Mouse (Mus musculus) liver, embryonic 14.5 days (tissue): ENCODE results near the gene Smad3.

Source experiments
- CTCF ChIP-seq: IDR thresholded peaks from 2 replicates; pipeline ENCODE4 v1.5.1; 2016; ENCODE audit warnings: antibody characterized with exemption, low read depth, control low read depth
- EP300 ChIP-seq: IDR thresholded peaks from 2 replicates; pipeline ENCODE4 v1.6.1; 2016; ENCODE audit warnings: antibody characterized with exemption, low read depth

DNA sequence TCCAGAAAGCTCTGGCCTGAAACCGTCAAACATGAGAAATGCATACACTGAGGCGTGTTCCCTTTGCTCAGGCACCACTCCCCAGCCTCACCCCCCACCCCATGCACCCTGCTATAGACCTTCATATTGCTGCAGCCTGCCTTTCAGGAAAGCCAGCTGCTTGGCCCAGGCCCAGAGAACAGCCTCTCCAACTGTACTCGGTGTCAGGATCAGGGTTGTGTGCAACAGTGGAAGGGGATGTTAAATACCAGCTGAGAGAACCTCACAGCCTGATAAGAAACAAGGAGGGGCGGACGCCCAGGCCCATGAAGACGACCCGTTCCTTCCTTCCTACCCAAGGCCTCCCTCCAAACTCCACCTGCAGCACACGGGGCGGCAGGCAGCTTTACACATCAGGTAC, 75.5 kb downstream of the Smad3 start:
- TF ChIP-seq CTCF (no peak), EP300 (no peak)
